Mouse (Mus musculus) liver, embryonic 14.5 days (tissue): Measurements from ENCODE around the gene Rbsn.

Experiments
- CTCF ChIP-seq: IDR thresholded peaks from 2 replicates; pipeline ENCODE4 v1.5.1; 2016; ENCODE audit warnings: antibody characterized with exemption, low read depth, control low read depth
- EP300 ChIP-seq: IDR thresholded peaks from 2 replicates; pipeline ENCODE4 v1.6.1; 2016; ENCODE audit warnings: antibody characterized with exemption, low read depth

GRCm38 (mm10) chr6:92199414-92199813 is 15.3 kb downstream of the Rbsn start:
- TF ChIP-seq CTCF (no peak), EP300 (no peak)
